Mouse (Mus musculus): Measurements from ENCODE around the gene Myof.

DNA sequence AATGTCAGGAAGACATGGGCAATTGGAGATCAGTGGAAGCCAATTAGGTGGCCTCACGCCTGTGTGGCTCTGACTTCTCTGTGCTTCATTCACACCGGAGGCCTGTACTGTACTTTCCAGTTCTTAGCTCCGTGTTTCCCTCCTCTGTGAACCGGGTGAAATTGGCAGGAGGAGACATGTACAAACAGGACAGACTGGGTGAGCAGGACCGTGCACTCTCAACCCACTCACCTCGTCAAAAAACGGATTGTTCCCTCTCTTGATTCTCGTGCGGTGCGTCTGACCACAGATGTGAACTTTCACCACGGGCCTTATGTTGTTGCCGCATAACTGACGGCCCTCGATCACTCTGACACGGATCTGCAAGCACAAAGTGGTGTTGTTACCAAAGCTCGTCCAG lies 57.6 kb downstream of the Myof start:
- TF ChIP-seq CHD2 (IDR thresholded peaks at IDR 0.05; ENCODE audit: low read depth, low read length) (no peak), ZNF384 (IDR thresholded peaks at IDR 0.05; ENCODE audit: low read depth, low read length) (no peak), ZC3H11A (IDR thresholded peaks at IDR 0.05; ENCODE audit: borderline replicate concordance, low read depth, low read length) (no peak), HCFC1 (IDR thresholded peaks at IDR 0.05; ENCODE audit: borderline replicate concordance, insufficient read depth, low read length) (no peak), MAFK (IDR thresholded peaks at IDR 0.05; ENCODE audit: insufficient read depth, low read depth, low read length) (no peak)
